Mouse (Mus musculus) stomach, embryonic 15.5 days (tissue): ENCODE data around the gene Sox13. TPM values are rescaled to one million over a fixed set of nuclear protein-coding genes. Genes with fewer than 3 reads are reported as not detected.
A peak's percentile ranks its signal among the peaks of the same experiment; 100 is the strongest.

Source experiments
- ATAC-seq: fragments of 200-750 bp; cut with Nextera tagmentation; 2 replicates; pipeline ENCODE4 v1.8.0; 2017; ENCODE audit warnings: low read depth, moderate number of reproducible peaks, moderate TSS enrichment; ENCODE audit not compliant: insufficient read depth, low FRiP score
- H3K27ac ChIP-seq: fragments of 300-500 bp; sonication (generic); 2 replicates; pipeline ENCODE4 v1.5.1; 2015; ENCODE audit warnings: mild to moderate bottlenecking, inconsistent platforms
- H3K27me3 ChIP-seq: fragments of 300-500 bp; sonication (generic); replicated peaks from 2 replicates; pipeline ENCODE4 v1.6.1; 2015; ENCODE audit warnings: inconsistent platforms
- H3K36me3 ChIP-seq: fragments of 300-500 bp; sonication (generic); 2 replicates; pipeline ENCODE4 v1.6.1; 2015; ENCODE audit warnings: inconsistent platforms
- H3K4me1 ChIP-seq: fragments of 300-500 bp; sonication (generic); 2 replicates; pipeline ENCODE4 v1.6.1; 2015; ENCODE audit warnings: inconsistent platforms
- H3K4me2 ChIP-seq: fragments of 300-500 bp; sonication (generic); 2 replicates; pipeline ENCODE4 v1.6.1; 2015; ENCODE audit warnings: mild to moderate bottlenecking, inconsistent platforms
- H3K4me3 ChIP-seq: fragments of 300-500 bp; sonication (generic); replicated peaks from 2 replicates; pipeline ENCODE4 v1.5.1; 2015; ENCODE audit warnings: inconsistent platforms
- H3K9ac ChIP-seq: fragments of 300-500 bp; sonication (generic); 2 replicates; pipeline ENCODE4 v1.6.1; 2015; ENCODE audit warnings: inconsistent platforms
- H3K9me3 ChIP-seq: fragments of 300-500 bp; sonication (generic); 2 replicates; pipeline ENCODE4 v1.6.1; 2016; ENCODE audit warnings: inconsistent platforms
- WGBS: fragments of 180-500 bp; shearing (Covaris S2); methylation state at CpG from one replicate; pipeline ENCODE4 v1.1.7; 2015; 5-methylcytosine and 5-hydroxymethylcytosine counted together
- polyA plus RNA-seq: library from polyadenylated mRNA; unstranded; fragments of >200 nt; fragmentation: Nextera tagmentation; extraction: Ambion mirVana; gene quantifications from 2 replicates; pipeline ENCODE4 v1.2.1, GENCODE M21; 2015

Sox13 gene
- polyA plus RNA-seq = 6.8 and 7.9 TPM in 2 replicates

- Histone ChIP-seq H3K27ac (peak within 1 kb of the TSS; percentile 93), H3K36me3 (no peaks in the 10 kb centered on the region), H3K27me3 (no peaks in the 10 kb centered on the region), H3K4me3 (peak within 1 kb of the TSS; percentile 74), H3K4me1 (peaks cover 28% of the 10 kb centered on the region), H3K4me2 (peak within 1 kb of the TSS; percentile 92), H3K9me3 (no peaks in the 10 kb centered on the region), H3K9ac (peak within 1 kb of the TSS; percentile 77)
- peak; percentile 61 for ATAC-seq
- under 1% methylated on average over 104 of the region's 128 CpGs for WGBS
Measured at GRCm38 (mm10) chr1:133423543-133424480, at the start of gene Sox13. Gene Sox13, minus strand, starts transcription at chr1:133424377.

- WGBS = 20% methylated on average over 2 of the region's 2 CpGs
- peak overlapping the region; percentile 37; the same call in 1 of the 2 replicates for H3K27ac ChIP-seq
- H3K4me1 ChIP-seq = no peaks in the 10 kb centered on the region
Measured at GRCm38 (mm10) chr1:133471556-133471955, 47.4 kb upstream of the Sox13 start.

GRCm38 (mm10) chr1:133471086-133471485 lies 46.9 kb upstream of the Sox13 start:
- ATAC-seq = 0 out of 2 replicates have a peak, but pooled peaks have one; percentile 47
- Histone ChIP-seq H3K4me1 (no peaks in the 10 kb centered on the region), H3K4me3 (no peak overlapping the region), H3K27me3 (no peaks in the 10 kb centered on the region), H3K9ac (no peak overlapping the region), H3K36me3 (no peaks in the 10 kb centered on the region), H3K4me2 (no peak overlapping the region), H3K27ac (peak overlapping the region; percentile 37; the same call in 1 of the 2 replicates), H3K9me3 (no peaks in the 10 kb centered on the region)
- 39% methylated on average over 7 of the region's 7 CpGs for WGBS

More at GRCm38 (mm10) chr1:133471556-133471955, 47.4 kb upstream of the Sox13 start:
- H3K36me3 ChIP-seq = no peaks in the 10 kb centered on the region
- no peaks in the 10 kb centered on the region for H3K27me3 ChIP-seq
- H3K4me2 ChIP-seq = no peak overlapping the region
- H3K9me3 ChIP-seq = no peaks in the 10 kb centered on the region
- ATAC-seq = no peak
- no peak overlapping the region for H3K4me3 ChIP-seq
- H3K9ac ChIP-seq = no peak overlapping the region

- H3K9me3 ChIP-seq = no peaks in the 10 kb centered on the region
- H3K27ac ChIP-seq = peak overlapping the region; percentile 37
- WGBS = 51% methylated on average over 10 of the region's 10 CpGs
- H3K4me2 ChIP-seq = no peak overlapping the region
- H3K4me1 ChIP-seq = no peaks in the 10 kb centered on the region
- no peaks in the 10 kb centered on the region for H3K36me3 ChIP-seq
- no peaks in the 10 kb centered on the region for H3K27me3 ChIP-seq
- no peak for ATAC-seq
- H3K9ac ChIP-seq = no peak overlapping the region
- H3K4me3 ChIP-seq = no peak overlapping the region
Measured at GRCm38 (mm10) chr1:133470242-133471025, 46.3 kb upstream of the Sox13 start.

GRCm38 (mm10) chr1:133469213-133469612 lies 45.0 kb upstream of the Sox13 start:
- no peaks in the 10 kb centered on the region for H3K27me3 ChIP-seq
- no peak overlapping the region for H3K9ac ChIP-seq
- no peaks in the 10 kb centered on the region for H3K9me3 ChIP-seq
- no peak overlapping the region for H3K27ac ChIP-seq
- ATAC-seq = no peak
- H3K4me2 ChIP-seq = no peak overlapping the region
- H3K4me3 ChIP-seq = no peak overlapping the region
- H3K4me1 ChIP-seq = 0 out of 2 replicates have a peak, but pooled peaks cover 4% of the 10 kb centered on the region
- WGBS = 53% methylated on average over 4 of the region's 4 CpGs
- no peaks in the 10 kb centered on the region for H3K36me3 ChIP-seq

GRCm38 (mm10) chr1:133468751-133469150 lies 44.6 kb upstream of the Sox13 start:
- H3K9me3 ChIP-seq = no peaks in the 10 kb centered on the region
- no peak overlapping the region for H3K9ac ChIP-seq
- H3K4me3 ChIP-seq = no peak overlapping the region
- WGBS = 34% methylated on average over 6 of the region's 6 CpGs
- no peaks in the 10 kb centered on the region for H3K27me3 ChIP-seq
- H3K36me3 ChIP-seq = no peaks in the 10 kb centered on the region
- ATAC-seq = no peak
- H3K4me2 ChIP-seq = no peak overlapping the region
- H3K27ac ChIP-seq = no peak overlapping the region
- 0 out of 2 replicates have a peak, but pooled peaks cover 4% of the 10 kb centered on the region for H3K4me1 ChIP-seq

- no peak overlapping the region for H3K4me3 ChIP-seq
- H3K36me3 ChIP-seq = no peaks in the 10 kb centered on the region
- H3K4me1 ChIP-seq = 0 out of 2 replicates have a peak, but pooled peaks cover 6% of the 10 kb centered on the region
- H3K9me3 ChIP-seq = no peaks in the 10 kb centered on the region
- 71% methylated on average over 8 of the region's 8 CpGs for WGBS
- no peak overlapping the region for H3K27ac ChIP-seq
- H3K4me2 ChIP-seq = no peak overlapping the region
- no peak overlapping the region for H3K9ac ChIP-seq
- H3K27me3 ChIP-seq = no peaks in the 10 kb centered on the region
- no peak for ATAC-seq
Measured at GRCm38 (mm10) chr1:133467905-133468304, 43.7 kb upstream of the Sox13 start.

- Histone ChIP-seq H3K9ac (no peak overlapping the region), H3K27me3 (no peaks in the 10 kb centered on the region), H3K36me3 (no peaks in the 10 kb centered on the region), H3K4me3 (no peak overlapping the region), H3K4me1 (0 out of 2 replicates have a peak, but pooled peaks cover 6% of the 10 kb centered on the region), H3K27ac (no peak overlapping the region), H3K9me3 (no peaks in the 10 kb centered on the region), H3K4me2 (no peak overlapping the region)
- peak; percentile 39; the same call in 1 of the 2 replicates for ATAC-seq
- WGBS = 53% methylated on average over 5 of the region's 5 CpGs
Measured at GRCm38 (mm10) chr1:133463138-133463537, 39.0 kb upstream of the Sox13 start.

GRCm38 (mm10) chr1:133460996-133461395 lies 36.8 kb upstream of the Sox13 start:
- Histone ChIP-seq H3K9ac (no peak overlapping the region), H3K27ac (no peak overlapping the region), H3K4me2 (no peak overlapping the region), H3K9me3 (no peaks in the 10 kb centered on the region), H3K4me3 (no peak overlapping the region), H3K27me3 (no peaks in the 10 kb centered on the region), H3K4me1 (0 out of 2 replicates have a peak, but pooled peaks cover 6% of the 10 kb centered on the region), H3K36me3 (no peaks in the 10 kb centered on the region)
- no peak for ATAC-seq

- no peaks in the 10 kb centered on the region for H3K27me3 ChIP-seq
- ATAC-seq = no peak
- H3K9me3 ChIP-seq = no peaks in the 10 kb centered on the region
- no peak overlapping the region for H3K4me3 ChIP-seq
- no peak overlapping the region for H3K27ac ChIP-seq
- H3K4me1 ChIP-seq = 0 out of 2 replicates have a peak, but pooled peaks cover 8% of the 10 kb centered on the region
- WGBS = 60% methylated on average over 2 of the region's 2 CpGs
- no peak overlapping the region for H3K9ac ChIP-seq
- H3K36me3 ChIP-seq = no peaks in the 10 kb centered on the region
- no peak overlapping the region for H3K4me2 ChIP-seq
Measured at GRCm38 (mm10) chr1:133456097-133456496, 31.9 kb upstream of the Sox13 start.

GRCm38 (mm10) chr1:133452564-133453165 lies 28.5 kb upstream of the Sox13 start:
- peak overlapping the region; percentile 5; the same call in 1 of the 2 replicates for H3K4me2 ChIP-seq
- no peak overlapping the region for H3K9ac ChIP-seq
- H3K27ac ChIP-seq = 0 out of 2 replicates have a peak overlapping the region, but pooled peaks have one; percentile 11
- H3K9me3 ChIP-seq = no peaks in the 10 kb centered on the region
- H3K4me3 ChIP-seq = no peak overlapping the region
- ATAC-seq = no peak
- H3K27me3 ChIP-seq = no peaks in the 10 kb centered on the region
- WGBS = 51% methylated on average over 10 of the region's 10 CpGs
- 0 out of 2 replicates have a peak, but pooled peaks cover 10% of the 10 kb centered on the region for H3K4me1 ChIP-seq
- no peaks in the 10 kb centered on the region for H3K36me3 ChIP-seq
